Mouse (Mus musculus): ENCODE data around the gene Tpd52l1.
A peak's percentile ranks its signal among the peaks of the same experiment; 100 is the strongest.

Tpd52l1 gene

GRCm38 (mm10) chr10:31346401-31346800 is 99.4 kb downstream of the Tpd52l1 start:
- DNase-seq (ENCODE audit: low read depth, low spot score), result no peak

- no peak for DNase-seq (ENCODE audit: low read depth, low spot score)
Measured at GRCm38 (mm10) chr10:31336432-31336831, 109.3 kb downstream of the Tpd52l1 start.

GRCm38 (mm10) chr10:31331225-31331775 is 114.5 kb downstream of the Tpd52l1 start:
- DNase-seq (ENCODE audit: low read depth, low spot score), result peak; percentile 6

- DNase-seq (ENCODE audit: low read depth, low spot score), result no peak
Measured at GRCm38 (mm10) chr10:31330286-31330962, 115.3 kb downstream of the Tpd52l1 start.

- no peak for DNase-seq (ENCODE audit: low read depth, low spot score)
Measured at GRCm38 (mm10) chr10:31329436-31329835, 116.3 kb downstream of the Tpd52l1 start.

GRCm38 (mm10) chr10:31318491-31318890 is 127.3 kb downstream of the Tpd52l1 start:
- DNase-seq (ENCODE audit: low read depth, low spot score), result no peak

GRCm38 (mm10) chr10:31312865-31313848 is 132.6 kb downstream of the Tpd52l1 start, which contains the start of gene Hddc2:
Gene Hddc2 (plus strand): TSS chr10:31313383.
- DNase-seq (ENCODE audit: low read depth, low spot score), result peak; percentile 59

- DNase-seq (ENCODE audit: low read depth, low spot score), result no peak
Measured at GRCm38 (mm10) chr10:31307024-31307598, 138.6 kb downstream of the Tpd52l1 start.

GRCm38 (mm10) chr10:31303446-31303845 is 142.3 kb downstream of the Tpd52l1 start:
- no peak for DNase-seq (ENCODE audit: low read depth, low spot score)

GRCm38 (mm10) chr10:31300292-31300691 is 145.5 kb downstream of the Tpd52l1 start:
- DNase-seq (ENCODE audit: low read depth, low spot score), result no peak

- DNase-seq (ENCODE audit: low read depth, low spot score), result peak; percentile 34
Measured at GRCm38 (mm10) chr10:31298921-31299574, 146.7 kb downstream of the Tpd52l1 start.

GRCm38 (mm10) chr10:31298263-31298662 is 147.5 kb downstream of the Tpd52l1 start:
- DNase-seq (ENCODE audit: low read depth, low spot score), result no peak

GRCm38 (mm10) chr10:31297106-31297505 is 148.7 kb downstream of the Tpd52l1 start:
- no peak for DNase-seq (ENCODE audit: low read depth, low spot score)

- DNase-seq (ENCODE audit: low read depth, low spot score), result no peak
Measured at GRCm38 (mm10) chr10:31296458-31296857, 149.3 kb downstream of the Tpd52l1 start.

GRCm38 (mm10) chr10:31295705-31296104 is 150.1 kb downstream of the Tpd52l1 start:
- DNase-seq (ENCODE audit: low read depth, low spot score), result no peak

- DNase-seq (ENCODE audit: low read depth, low spot score), result no peak
Measured at GRCm38 (mm10) chr10:31288697-31289390, 156.9 kb downstream of the Tpd52l1 start.

GRCm38 (mm10) chr10:31287787-31288186 is 158.0 kb downstream of the Tpd52l1 start:
- no peak for DNase-seq (ENCODE audit: low read depth, low spot score)
